Mouse (Mus musculus) MEL (cell line): ENCODE data around the gene Gm9495. TPM values are rescaled to one million over a fixed set of nuclear protein-coding genes. Genes with fewer than 3 reads are reported as not detected.
"Not testable (repeated sequence)": the region's sequence is repeated elsewhere in the genome, so short reads cannot be mapped to it uniquely, and the experiment has no call there.

Experiments used
- DNase-seq: peaks from one replicate; pipeline ENCODE4 v3.0.0; 2011; ENCODE audit warnings: low read depth, low spot score
- H3K27ac ChIP-seq: 2 replicates; pipeline ENCODE4 v1.5.1; 2012; ENCODE audit warnings: low read depth, mild to moderate bottlenecking, control low read depth, low read length, moderate library complexity; ENCODE audit not compliant: control insufficient read depth
- H3K27me3 ChIP-seq, 2 experiments: fragments of 150-350 bp in 1 of 2; sonication (generic) in 1 of 2; 2 replicates each; pipeline ENCODE4 v1.6.1; 2012; ENCODE audit warnings: low read length in 2 of 2, mild to moderate bottlenecking in 2 of 2, improper control_type of control experiment in 1 of 2, moderate library complexity in 1 of 2; ENCODE audit not compliant: insufficient read depth in 2 of 2, control insufficient read depth in 1 of 2
- H3K36me3 ChIP-seq, 2 experiments: 2 replicates each; pipeline ENCODE4 v1.6.1; 2012 to 2014; ENCODE audit warnings: low read length in 2 of 2, improper control_type of control experiment in 1 of 2, inconsistent platforms in 1 of 2, mild to moderate bottlenecking in 1 of 2; ENCODE audit not compliant: insufficient read depth in 2 of 2, control insufficient read depth in 1 of 2
- H3K4me1 ChIP-seq, 2 experiments: fragments of 150-350 bp in 1 of 2; sonication (generic) in 1 of 2; 2 replicates each; pipeline ENCODE4 v1.6.1; 2012; ENCODE audit warnings: low read length in 2 of 2, improper control_type of control experiment in 1 of 2, mild to moderate bottlenecking in 1 of 2; ENCODE audit not compliant: insufficient read depth in 2 of 2, control insufficient read depth in 1 of 2
- H3K4me3 ChIP-seq, 2 experiments: fragments of 150-350 bp in 1 of 2; sonication (generic) in 1 of 2; 2 replicates each; pipeline ENCODE4 v1.5.1; 2012; ENCODE audit warnings: low read depth in 2 of 2, low read length in 2 of 2, mild to moderate bottlenecking in 2 of 2, moderate library complexity in 2 of 2, control low read depth in 1 of 2, improper control_type of control experiment in 1 of 2; ENCODE audit not compliant: control insufficient read depth in 1 of 2, insufficient read depth in 1 of 2
- H3K79me2 ChIP-seq: 2 replicates; pipeline ENCODE4 v1.6.1; 2012; ENCODE audit warnings: mild to moderate bottlenecking, low read length, moderate library complexity; ENCODE audit not compliant: control insufficient read depth, poor library complexity, insufficient read depth
- H3K9ac ChIP-seq: 2 replicates; pipeline ENCODE4 v1.6.1; 2012; ENCODE audit warnings: low read depth, mild to moderate bottlenecking, control low read depth, low read length, moderate library complexity; ENCODE audit not compliant: control insufficient read depth, poor library complexity, severe bottlenecking
- H3K9me3 ChIP-seq: fragments of 150-350 bp; sonication (generic); replicated peaks from 2 replicates; pipeline ENCODE4 v1.6.1; 2012; ENCODE audit warnings: mild to moderate bottlenecking, low read length, improper control_type of control experiment, moderate library complexity; ENCODE audit not compliant: insufficient read depth
- CHD1 ChIP-seq: IDR thresholded peaks from 2 replicates; pipeline ENCODE4 v1.6.1; 2012; ENCODE audit warnings: low read depth, mild to moderate bottlenecking, inconsistent platforms, low read length, improper control_type of control experiment
- CTCF ChIP-seq, 3 experiments: IDR thresholded peaks in 2 of 3; conservative IDR thresholded peaks in 1 of 3; 2 replicates each; pipeline ENCODE4 v1.5.1; 2011 to 2012; ENCODE audit warnings: low read length in 3 of 3, low read depth in 2 of 3, mild to moderate bottlenecking in 2 of 3, improper control_type of control experiment in 1 of 3, inconsistent platforms in 1 of 3, mixed read lengths in 1 of 3, moderate library complexity in 1 of 3; ENCODE audit not compliant: control insufficient read depth in 1 of 3, insufficient read depth in 1 of 3, poor library complexity in 1 of 3, severe bottlenecking in 1 of 3
- ETS1 ChIP-seq: IDR thresholded peaks from 2 replicates; pipeline ENCODE4 v1.6.1; 2012; ENCODE audit warnings: low read depth, mild to moderate bottlenecking, inconsistent platforms, low read length, improper control_type of control experiment, moderate library complexity
- JUND ChIP-seq: IDR thresholded peaks from 2 replicates; pipeline ENCODE4 v1.6.1; 2011; ENCODE audit warnings: low read depth, mild to moderate bottlenecking, improper control_type of control experiment, low read length
- MYB ChIP-seq: IDR thresholded peaks from 2 replicates; pipeline ENCODE4 v1.6.1; 2011; ENCODE audit warnings: mild to moderate bottlenecking, low read depth, low read length, improper control_type of control experiment
- NELFE ChIP-seq: IDR thresholded peaks from 2 replicates; pipeline ENCODE4 v1.6.1; 2011; ENCODE audit warnings: low read depth, low read length, improper control_type of control experiment
- POLR2AphosphoS5 ChIP-seq: IDR thresholded peaks from 2 replicates; pipeline ENCODE4 v1.6.1; 2012; ENCODE audit warnings: low read depth, borderline replicate concordance, mild to moderate bottlenecking, inconsistent platforms, low read length, moderate library complexity, mixed read lengths
- RAD21 ChIP-seq: IDR thresholded peaks from 2 replicates; pipeline ENCODE4 v1.6.1; 2011; ENCODE audit warnings: mild to moderate bottlenecking, low read depth, low read length, improper control_type of control experiment
- SMC3 ChIP-seq: IDR thresholded peaks from 2 replicates; pipeline ENCODE4 v1.6.1; 2011; ENCODE audit warnings: low read depth, low read length, improper control_type of control experiment
- TAL1 ChIP-seq: IDR thresholded peaks from 2 replicates; pipeline ENCODE4 v1.6.1; 2012; ENCODE audit warnings: mild to moderate bottlenecking, inconsistent platforms, low read length, moderate library complexity, mixed read lengths
- TBP ChIP-seq: IDR thresholded peaks from 2 replicates; pipeline ENCODE4 v1.8.0; 2011; ENCODE audit warnings: low read depth, low read length, improper control_type of control experiment
- TCF12 ChIP-seq: IDR thresholded peaks from 2 replicates; pipeline ENCODE4 v1.6.1; 2014; ENCODE audit warnings: low read depth, mild to moderate bottlenecking, inconsistent platforms, low read length, improper control_type of control experiment, moderate library complexity
- ZC3H11A ChIP-seq: IDR thresholded peaks from 2 replicates; pipeline ENCODE4 v1.6.1; 2012; ENCODE audit warnings: low read depth, mild to moderate bottlenecking, inconsistent platforms, low read length, improper control_type of control experiment
- ZNF384 ChIP-seq: IDR thresholded peaks from 2 replicates; pipeline ENCODE4 v1.6.1; 2012; ENCODE audit warnings: low read depth, mild to moderate bottlenecking, inconsistent platforms, low read length, improper control_type of control experiment
- polyA plus RNA-seq, 2 experiments: library from polyadenylated mRNA; stranded (reverse) in 1 of 2; unstranded in 1 of 2; fragments of >175 nt in 1 of 2; fragments of >200 nt in 1 of 2; gene quantifications; 2 replicates each; pipeline versions ENCODE4 v1.2.1 to v1.2.4; 2012; ENCODE audit warnings: low replicate concordance in 2 of 2, low read depth in 1 of 2; ENCODE audit not compliant: insufficient read length in 2 of 2, insufficient read depth in 1 of 2, missing spikeins in 1 of 2
- total RNA-seq: library from RNA; depleted of rRNA; stranded (reverse); fragments of 300-350 nt; gene quantifications from 2 replicates; pipeline ENCODE4 v1.2.3, GENCODE M21; 2012; rRNA removed

Gene Gm9495
- total RNA-seq, result not detected in 2 replicates
- polyA plus RNA-seq, result not detected

DNA sequence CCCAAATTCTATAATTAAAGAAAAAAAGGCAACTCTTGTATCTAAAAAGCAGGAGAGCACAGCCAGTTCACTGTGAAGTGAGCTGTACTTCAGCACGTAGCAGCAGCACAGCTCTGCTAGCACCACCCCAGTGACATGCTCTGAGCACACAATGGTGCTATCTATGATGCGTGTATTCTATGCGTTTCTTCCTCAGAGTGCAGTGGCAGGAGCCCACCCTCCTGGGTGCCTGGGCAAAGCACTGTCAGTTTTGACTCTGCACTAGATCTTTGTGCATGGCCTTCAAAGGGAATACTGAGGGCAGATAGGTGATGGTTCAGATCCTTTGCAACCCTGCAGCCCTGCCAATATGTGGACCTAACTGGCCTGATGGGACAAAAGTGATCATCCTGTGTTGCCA lies at the start of gene Gm9495:
Gene Gm9495 (minus strand): TSS at position 101 of the 400 bp plus-strand sequence.
- H3K4me3 ChIP-seq, H3K4me1 ChIP-seq, DNase-seq, H3K27ac ChIP-seq, H3K36me3 ChIP-seq, H3K27me3 ChIP-seq, H3K79me2 ChIP-seq, H3K9me3 ChIP-seq, H3K9ac ChIP-seq: not testable (repeated sequence)

DNA sequence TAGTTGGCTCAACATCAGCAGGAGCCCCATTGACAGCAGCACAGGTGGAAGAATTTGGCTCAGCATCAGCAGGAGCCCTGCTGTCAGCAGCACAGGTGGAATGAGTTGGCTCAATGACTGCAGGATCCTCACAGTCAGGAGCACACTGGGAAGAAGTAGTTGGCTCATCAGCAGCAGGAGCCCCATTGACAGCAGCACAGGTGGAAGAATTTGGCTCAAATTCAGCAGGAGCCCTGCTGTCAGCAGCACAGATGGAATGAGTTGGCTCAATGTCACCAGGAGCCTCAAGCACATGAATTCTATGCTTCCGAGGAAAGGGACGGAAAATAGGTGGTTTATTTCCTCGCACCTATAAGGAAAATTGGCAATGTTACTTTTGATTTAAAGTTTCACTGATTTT lies 21.6 kb upstream of the Gm9495 start:
- H3K9ac ChIP-seq, H3K36me3 ChIP-seq, H3K4me1 ChIP-seq, H3K27ac ChIP-seq, H3K79me2 ChIP-seq, H3K4me3 ChIP-seq, H3K27me3 ChIP-seq, H3K9me3 ChIP-seq, DNase-seq: not testable (repeated sequence)

DNA sequence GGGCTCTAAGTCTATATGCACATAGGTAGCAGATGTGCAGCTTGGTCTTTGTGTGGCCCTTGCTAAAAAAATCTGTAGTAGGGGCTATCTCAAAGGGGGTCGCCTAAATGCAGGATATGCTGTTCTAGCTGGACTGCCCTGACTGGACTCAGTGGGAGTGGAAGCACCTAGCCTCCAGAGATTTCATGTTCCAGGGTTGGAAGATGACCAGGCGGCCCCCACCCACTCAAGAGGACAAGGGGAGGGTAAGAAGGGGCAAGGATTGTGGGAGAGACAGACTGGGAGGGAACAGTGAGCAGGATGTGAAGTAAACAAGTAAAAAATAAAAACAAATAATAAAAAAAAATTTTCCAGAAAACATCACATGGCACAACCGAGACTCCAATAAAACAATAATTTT lies 33.3 kb downstream of the Gm9495 start:
- DNase-seq, H3K9ac ChIP-seq, H3K27me3 ChIP-seq, H3K9me3 ChIP-seq, H3K4me3 ChIP-seq, H3K79me2 ChIP-seq, H3K4me1 ChIP-seq, H3K36me3 ChIP-seq, H3K27ac ChIP-seq: not testable (repeated sequence)

DNA sequence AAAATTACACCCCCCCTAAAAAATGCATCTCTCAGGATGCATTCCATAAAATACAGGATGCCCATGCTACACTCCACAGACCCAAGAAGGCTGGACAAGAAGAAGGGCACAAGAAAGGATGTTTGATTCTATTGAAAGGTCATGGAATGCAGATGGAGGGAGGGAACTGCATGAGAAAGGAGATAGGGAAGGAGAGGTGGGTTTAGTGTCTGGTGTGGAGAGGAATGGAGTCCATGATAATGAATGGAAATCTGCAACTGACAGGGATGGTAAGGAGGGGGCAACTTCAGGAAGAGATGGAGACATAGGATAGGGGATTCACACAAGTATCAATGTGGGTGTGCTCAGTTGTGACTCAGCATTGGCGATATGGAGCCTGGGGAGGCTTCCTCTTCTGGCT lies 39.0 kb downstream of the Gm9495 start:
- no peak for DNase-seq
- no peak for TF ChIP-seq MYB
- TF ChIP-seq CTCF (IDR thresholded peaks at IDR 0.05 in 2 of 3, conservative IDR thresholded peaks at IDR 0.05 in 1 of 3; ENCODE audit: control insufficient read depth in 1 of 3, insufficient read depth in 1 of 3, low read depth in 2 of 3, low read length in 3 of 3, poor library complexity in 1 of 3, severe bottlenecking in 1 of 3), result no peak
- no peak for TF ChIP-seq NELFE
- no peak for TF ChIP-seq POLR2AphosphoS5
- no peak for TF ChIP-seq ZNF384
- TF ChIP-seq TCF12, result no peak
- TF ChIP-seq RAD21, result no peak
- no peak for TF ChIP-seq TAL1
- no peak for TF ChIP-seq SMC3
- TF ChIP-seq CHD1, result no peak
- TF ChIP-seq JUND, result no peak
- no peak for TF ChIP-seq ETS1
- TF ChIP-seq TBP, result no peak
- TF ChIP-seq ZC3H11A, result no peak
- H3K4me1 ChIP-seq, result no peaks in the 10 kb centered on the region

More for the DNA sequence above, 39.0 kb downstream of the Gm9495 start:
- Histone ChIP-seq H3K79me2 (no peaks in the 10 kb centered on the region), H3K9ac (no peak overlapping the region), H3K36me3 (no peaks in the 10 kb centered on the region), H3K27ac (no peak overlapping the region), H3K27me3 (no peaks in the 10 kb centered on the region), H3K4me3 (no peak overlapping the region), H3K9me3 (no peaks in the 10 kb centered on the region)
